Mouse (Mus musculus) embryo, embryonic 11 days (tissue): ENCODE data around the gene Lcp2.

Experiments used
- DNase-seq: peaks from one replicate; pipeline ENCODE4 v3.0.0-alpha.2; 2015

Gene Lcp2

DNA sequence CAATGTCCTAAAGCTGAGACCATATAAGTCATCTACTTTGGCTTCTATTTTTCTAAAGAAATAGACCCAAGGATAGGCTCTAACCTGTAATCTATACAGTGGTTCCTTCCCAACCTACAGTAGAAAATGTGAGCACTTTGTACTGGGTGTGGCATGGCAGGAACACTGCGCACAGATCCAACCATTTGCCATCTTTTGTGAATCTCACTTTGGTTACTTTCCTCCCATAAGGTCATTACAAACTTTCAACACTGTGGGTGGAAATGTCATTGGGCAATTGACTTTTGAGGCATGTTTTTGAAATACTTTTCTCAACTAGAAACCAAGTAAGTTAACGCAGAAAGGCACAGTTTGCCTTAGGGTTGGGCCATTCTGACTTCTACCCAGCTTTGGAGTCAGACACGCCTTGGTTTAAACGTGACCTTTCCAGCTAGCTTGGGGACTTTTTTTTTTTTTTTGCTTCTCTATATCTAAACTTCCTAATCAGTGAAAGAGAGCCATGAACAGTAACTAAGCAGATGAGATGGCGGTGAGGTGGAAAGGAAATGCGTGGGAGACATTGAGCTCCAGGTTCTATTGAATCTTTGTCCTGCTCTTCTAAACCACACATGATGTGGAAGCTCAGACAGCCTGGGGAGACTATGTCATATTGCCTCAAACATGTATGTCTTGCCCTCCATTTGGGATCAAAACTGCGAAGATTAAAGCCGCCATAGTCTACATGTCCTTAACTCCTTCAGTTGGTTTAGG is 1.8 kb downstream of the Lcp2 start:
- no peak for DNase-seq

DNA sequence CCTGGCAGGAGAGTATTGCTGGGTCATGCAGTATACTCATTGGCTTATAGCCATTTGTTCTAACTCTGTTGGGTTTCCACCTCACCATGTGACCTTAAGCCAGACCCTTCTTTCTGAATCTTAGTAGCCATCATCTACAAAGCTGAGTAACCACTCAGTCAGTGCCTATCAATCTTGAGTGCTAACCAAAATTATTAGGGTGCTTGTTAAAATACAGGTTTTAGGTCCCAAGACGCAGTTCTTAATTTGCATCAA is 2.3 kb downstream of the Lcp2 start:
- DNase-seq = no peak

DNA sequence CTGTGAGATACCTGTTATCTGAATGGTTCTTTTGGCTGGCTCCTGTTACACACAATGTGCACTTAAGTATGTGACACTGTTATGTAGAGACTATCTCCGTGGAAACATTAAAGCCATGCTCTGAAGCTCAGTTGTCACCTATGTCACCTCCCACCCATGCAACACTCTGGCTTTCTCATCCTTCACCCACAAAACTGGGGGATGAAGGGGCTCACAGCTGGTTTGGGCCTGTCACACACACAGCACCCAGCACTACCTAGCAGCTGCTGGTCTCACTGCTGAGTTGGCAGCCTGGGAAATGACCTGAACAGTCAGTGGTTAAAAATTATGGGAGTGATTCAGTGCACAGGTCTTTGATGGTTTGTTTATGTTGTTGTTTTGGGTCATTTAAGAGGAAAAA is 3.3 kb downstream of the Lcp2 start:
- DNase-seq = no peak

DNA sequence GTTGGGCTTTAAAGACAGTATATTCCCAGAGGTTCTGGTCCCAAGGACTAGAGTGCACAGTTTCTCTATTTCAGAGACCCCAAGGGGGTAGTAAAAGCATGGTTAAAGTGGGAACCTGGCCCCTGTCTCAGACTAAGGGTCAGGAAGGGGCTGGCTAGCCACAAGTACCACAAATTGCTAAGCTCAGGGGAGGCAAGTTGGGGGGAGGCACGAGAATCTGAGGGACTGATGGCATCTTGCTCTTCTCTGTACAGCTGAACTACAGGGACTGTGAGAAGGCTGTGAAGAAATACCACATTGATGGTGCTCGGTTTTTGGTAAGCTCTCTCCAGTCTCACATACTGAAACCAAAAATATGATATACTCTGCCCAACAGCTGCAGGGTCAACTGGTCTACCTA is 3.9 kb downstream of the Lcp2 start:
- DNase-seq = no peak

DNA sequence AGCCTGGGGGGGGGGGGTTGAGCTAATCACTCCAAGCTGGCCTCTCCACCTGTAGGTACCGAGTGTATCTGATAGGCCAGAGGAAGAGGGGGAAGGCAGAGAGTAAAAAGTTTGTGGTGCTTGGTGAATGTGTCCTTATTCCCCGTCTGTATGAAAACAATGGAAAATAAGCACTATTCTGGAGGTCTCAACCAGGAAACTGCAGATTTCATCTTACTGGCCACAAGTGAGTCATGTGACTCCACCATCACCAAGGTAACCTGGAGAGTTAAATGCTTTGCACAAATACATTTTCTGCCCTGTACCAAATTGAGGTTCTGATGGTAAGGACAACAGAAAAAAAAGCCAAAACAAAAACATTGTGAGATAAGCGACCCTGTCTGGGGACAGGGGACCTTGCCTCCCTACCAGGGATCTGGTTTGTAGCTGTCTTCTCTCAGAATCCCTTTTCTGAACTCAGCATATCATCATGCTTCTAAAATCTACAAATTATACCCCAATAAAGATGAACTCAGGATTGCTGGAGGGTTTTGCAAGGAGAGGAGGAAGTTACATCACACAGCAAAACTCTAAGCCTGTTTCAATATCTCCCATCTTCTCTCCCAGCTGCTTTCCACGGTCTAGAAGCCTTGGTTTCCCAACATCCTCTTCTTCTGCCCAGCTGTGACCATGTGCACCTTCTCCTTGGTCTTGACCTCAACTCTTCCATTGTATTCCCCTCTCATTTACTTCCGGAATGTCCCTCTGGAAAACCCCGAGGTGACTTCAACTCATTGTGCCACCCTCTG is 6.5 kb downstream of the Lcp2 start:
- no peak for DNase-seq

DNA sequence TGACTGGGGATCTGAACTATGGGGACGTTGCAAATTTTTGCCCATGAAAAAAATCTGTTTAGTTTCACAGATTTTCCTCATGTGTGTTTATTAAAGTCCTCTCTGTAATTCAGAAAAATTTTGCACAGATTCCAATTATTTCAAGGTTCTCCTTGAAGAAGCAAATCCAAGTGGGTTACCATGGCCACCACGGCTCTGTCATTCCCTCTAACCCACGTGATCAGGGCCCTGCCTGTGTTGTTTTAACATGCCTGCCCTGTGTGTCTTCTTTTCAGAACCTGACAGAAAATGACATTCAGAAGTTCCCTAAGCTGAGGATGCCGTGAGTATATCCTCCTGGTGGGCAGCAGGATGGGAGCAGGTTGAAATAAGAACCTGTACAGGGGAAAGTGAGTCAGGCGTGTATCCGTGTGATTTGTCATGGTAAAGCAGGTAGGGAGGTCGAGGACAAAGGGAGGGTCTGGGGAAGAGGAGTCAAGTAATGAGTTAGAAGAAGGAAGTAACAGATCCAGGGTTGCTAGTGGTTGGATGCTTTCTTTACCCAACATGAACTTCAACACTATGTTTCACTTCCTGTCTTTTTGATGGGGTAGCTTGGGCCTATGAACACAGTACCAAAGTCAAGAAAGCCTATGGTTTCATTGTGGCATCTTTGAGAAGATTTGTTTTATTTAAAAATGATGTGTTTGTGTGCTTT is 7.5 kb downstream of the Lcp2 start:
- DNase-seq = no peak

DNA sequence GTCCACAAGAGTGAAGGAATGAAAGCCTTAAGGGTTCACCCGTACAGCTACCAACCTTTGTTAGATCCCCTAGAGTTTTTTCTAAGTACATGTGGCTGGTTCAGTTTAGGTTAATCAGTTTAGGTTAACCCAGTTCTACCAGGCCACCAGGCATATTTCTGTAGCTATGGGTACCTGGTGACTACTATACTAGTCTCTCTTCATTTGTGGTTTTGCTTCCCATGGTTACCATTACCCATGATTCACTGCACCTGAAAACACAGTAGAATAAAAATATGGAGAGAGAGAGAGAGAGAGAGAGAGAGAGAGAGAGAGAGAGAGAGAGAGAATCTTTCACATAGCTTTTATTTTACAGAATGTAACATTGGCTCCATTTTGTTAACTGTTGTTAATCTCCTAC is 10.0 kb downstream of the Lcp2 start:
- no peak for DNase-seq

DNA sequence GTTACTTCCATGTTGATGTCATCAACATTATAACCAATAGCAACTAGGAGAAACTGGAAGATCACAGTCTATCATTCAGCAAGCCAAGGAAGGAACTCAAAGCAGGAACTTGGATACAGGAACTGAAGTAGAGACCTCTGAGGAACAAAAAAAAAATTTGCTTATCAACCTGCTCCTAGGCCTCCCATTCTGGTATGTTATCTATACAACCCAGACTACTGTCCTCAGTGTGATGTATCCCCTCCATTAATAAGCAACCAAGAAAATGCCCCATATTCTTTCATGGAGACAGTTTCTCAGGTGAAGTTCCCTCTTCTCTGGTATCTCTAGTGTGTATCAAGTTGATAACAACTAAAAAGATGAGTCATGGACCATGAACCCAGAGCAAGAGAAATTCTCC is 11.6 kb downstream of the Lcp2 start:
- no peak for DNase-seq

DNA sequence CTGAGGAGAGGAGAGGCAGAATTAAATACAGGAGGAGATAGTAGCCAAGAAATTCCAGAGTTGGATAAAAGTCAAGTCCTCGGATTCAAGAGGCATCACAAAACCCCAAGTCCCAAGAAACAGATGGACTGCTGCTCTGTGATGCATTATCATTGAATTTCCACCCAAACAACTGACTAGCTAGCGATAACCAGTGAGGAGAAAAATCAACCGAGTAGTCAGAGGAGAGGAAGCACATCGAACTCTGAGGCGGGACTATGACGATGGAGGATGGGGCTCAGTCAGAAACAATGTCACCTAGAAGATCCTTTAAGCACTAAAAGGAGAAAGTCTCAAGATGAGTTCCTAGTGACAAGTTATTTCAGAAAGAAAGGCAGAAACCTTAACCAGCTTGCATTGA is 12.2 kb downstream of the Lcp2 start:
- no peak for DNase-seq

DNA sequence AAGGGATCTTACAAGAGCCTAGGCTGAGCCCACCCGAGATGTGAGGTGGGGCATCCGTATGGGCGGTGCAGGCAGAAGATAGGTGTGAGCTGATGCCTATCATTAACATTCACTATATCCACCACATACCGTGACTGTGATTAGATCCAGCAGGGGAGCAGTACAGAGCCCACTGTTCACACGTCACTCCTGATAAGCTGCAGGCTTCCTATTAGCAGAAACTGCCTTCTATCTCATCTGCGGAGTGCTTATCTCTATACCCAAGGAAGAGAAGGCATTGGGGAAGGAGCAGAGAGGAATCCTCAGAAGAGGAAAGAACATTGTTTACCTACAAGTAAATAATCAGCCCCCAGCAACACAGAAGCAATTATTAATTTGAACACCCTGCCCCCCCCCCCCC is 15.0 kb downstream of the Lcp2 start:
- no peak for DNase-seq

DNA sequence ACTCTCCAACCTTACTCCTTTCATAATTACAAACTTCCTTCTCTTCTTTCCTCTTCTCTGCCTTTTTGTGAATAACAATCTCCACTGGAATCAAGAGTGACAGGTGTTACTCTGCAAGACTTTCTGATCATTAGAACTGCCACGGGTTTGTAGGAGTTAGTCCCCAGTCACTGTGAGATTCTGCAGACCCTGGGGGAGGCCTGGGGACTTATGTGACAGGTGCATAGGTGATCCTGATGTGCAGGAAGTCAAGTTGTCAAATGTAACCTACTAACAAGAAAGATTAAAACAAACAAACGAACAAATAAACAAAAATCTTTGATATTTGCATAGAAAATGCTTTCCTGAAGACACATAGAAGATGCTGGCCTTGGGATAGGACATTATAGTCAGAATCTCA is 16.5 kb downstream of the Lcp2 start:
- DNase-seq = no peak

DNA sequence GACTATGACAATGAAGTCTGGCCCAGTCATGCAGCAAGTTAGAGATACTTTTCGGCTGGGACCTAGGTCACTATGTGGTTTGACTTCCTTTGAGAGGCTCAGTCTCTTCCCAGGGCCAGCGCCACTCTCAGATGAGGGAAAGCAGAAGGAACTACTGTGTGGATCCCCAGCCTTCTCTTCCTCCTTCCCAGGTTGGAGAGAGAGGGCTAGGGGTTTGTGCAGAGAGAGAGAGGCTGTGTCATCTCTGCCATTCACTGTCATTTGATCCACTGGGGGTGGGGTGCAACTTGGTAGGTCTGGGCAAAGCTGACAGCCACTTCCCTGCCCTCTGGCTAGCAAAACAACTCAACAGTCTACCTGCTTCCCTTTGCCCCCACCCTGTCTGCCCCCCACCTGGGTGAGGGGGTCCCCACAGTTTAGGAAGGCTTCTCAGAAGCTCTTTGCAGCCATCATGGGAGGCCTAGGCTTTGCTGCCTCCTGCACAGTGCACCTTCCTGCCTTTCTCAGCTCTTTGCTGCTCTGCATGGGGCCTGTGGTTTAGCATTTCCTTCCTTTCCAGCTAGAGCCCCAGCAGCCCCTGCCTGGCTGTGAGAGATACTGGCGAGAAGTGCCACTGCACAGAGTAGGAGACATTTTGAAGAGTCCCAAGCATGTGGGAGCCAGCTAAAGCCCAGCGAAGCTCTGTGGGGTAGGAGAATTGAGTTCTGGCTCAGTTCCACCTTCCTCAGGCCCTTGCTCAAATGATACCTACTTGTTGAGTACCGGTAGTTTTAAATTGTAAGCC is 17.2 kb downstream of the Lcp2 start:
- peak; percentile 7 for DNase-seq

DNA sequence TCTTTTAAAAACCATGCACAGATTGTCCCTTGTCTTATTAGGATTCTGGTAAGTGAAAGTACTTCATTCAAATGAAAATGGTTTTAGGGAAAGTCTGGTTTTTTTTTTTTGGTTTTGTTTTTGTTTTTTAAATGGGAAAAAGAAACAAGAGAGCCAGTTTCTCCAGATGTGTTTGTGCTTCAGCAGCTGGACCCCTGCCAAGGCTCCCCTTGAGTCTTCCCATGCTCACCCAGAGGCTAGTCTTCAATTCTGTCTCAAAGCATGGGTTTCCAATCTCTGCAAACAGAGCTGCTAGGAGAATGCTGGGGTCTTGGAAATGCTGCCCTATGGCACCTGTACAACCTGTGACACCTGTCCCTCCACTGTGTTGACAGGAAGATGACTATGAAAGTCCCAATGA is 23.9 kb downstream of the Lcp2 start:
- no peak for DNase-seq

DNA sequence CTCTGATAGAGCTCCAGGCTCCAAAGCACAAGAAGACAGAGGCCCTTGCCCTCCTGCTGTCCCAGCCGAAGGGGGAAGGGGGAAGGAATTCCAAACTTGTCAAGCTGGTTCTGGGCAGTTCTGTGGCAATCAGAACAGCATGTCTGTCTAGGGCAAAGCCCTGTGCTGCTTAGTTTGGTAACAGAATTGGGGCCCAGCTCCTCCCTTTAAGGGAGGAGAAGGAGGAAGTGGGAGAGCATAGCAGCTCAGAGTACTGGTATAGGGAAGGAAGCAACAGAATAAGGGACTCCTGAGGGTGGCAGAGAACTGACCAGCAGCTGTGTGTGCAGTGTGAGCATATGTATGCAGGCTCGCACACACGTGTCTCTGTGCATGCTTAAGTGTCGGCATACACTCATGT is 25.6 kb downstream of the Lcp2 start:
- peak; percentile 11 for DNase-seq

DNA sequence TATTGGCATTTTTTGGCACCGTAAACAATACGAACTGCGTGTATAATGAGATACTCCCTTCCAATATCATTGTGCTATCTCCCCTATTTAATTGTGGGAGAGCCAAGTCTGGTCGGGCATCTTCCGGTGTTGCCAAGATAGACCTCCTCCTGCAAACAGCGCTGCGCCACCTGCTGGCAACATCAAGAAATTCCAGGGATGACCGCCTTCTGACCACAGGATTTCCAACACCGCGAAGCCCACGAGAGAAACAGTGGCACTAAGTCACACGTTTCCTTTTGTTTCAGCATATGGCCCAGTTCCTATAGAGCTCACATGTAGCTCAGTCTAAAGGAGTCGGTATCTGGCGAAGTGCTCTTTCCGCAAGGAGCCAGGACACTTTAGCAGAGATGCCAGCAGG is 27.1 kb downstream of the Lcp2 start:
- DNase-seq = peak; percentile 78

DNA sequence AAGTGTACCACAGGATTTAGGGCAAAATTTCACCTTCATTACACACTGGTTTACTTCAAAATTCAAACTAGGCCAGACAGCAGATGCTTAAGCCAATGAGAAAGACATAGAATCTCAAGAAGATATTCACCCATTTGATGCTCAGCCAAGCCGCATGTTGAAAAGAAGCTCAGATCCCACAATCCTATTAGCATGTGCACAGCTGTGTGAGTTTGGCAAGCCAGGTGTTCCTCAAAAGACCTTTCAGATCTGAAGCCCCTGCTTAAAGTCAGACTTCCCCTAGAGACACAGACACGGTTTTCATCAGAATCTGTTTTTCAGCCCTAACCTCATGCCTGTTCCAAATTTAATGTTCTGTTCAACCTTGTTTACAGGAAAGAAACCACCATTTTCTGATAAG is 31.1 kb downstream of the Lcp2 start:
- DNase-seq = no peak

DNA sequence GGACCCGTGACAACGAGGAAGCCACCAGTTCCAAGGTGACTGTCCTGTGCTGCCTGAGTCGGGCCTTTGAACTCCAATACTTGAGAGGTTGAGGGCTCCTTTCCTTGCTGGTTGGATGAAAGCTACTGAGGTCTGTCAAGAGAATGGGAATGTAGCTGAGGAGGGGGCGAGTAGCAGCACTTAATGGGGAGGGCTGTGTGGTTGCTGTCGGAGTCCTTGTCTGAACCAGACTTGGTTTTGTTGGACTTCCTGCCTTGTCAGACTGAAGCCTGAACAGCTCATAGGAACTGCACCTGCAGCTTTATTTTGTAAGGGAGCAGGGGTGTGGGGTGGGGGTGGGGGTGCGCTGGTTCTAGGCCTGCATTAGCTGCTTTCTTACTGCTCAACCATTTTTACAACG is 31.9 kb downstream of the Lcp2 start:
- DNase-seq = no peak

DNA sequence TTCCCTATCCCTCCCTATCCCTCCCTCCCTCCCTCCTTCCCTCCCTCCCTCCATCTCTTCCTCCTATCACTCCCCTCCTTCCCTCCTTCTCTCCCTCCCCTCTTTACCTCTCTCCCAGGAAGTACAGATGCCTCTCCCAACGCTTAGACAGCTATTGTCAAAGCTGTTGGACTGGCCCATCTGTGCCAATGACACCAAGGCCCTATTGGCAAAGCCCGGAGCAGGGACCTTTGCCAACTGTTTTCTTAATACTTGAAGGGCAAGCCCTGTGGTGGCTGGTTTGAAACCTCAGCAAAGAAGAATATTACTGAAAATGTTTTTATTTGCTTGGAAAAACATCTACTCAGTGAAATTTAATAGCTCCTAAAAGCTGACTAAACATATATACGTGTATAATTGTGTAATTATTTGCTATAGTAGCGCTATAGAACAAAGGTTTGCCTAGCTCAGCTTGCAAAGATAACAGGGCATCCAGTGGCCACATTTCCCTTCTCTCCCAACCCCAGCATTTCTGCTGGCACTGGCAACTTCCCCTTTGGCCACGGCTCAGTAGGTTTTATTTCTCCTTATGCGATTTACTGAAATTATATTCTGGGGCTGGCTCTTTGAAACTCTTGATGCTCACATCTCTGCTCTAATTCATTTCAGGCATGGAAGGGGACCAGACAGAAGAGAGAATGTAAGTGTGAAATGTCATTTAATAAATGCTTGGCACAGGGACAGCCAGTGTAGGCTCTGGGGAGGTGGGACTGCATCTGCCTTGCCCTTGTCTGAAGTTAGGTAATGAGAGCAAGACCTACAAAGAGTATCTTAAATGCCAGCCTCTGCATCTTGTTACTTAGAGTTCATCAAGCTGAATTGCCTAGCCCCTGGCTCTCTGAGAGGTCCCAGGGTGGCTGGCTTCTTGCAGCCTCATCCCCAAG is 33.1 kb downstream of the Lcp2 start:
- no peak for DNase-seq

DNA sequence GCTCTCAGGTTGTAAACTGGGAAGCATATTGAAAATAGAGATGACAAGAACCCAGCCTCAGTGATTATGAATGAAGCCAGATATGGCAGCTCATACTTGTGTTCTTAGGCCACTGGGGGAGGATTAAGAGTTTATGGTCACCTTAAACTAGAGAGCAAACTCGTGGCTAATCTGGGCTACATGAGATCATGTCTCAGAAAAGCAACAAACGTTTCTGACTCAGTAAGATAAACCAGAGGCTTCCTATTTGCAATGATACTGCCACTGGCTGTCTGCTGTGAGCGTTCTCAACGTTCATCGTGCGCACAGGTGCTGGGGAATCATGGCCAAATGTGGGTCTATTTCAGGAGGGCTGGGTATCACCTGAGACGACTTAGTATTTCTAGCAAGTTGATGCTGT is 37.1 kb downstream of the Lcp2 start:
- no peak for DNase-seq

DNA sequence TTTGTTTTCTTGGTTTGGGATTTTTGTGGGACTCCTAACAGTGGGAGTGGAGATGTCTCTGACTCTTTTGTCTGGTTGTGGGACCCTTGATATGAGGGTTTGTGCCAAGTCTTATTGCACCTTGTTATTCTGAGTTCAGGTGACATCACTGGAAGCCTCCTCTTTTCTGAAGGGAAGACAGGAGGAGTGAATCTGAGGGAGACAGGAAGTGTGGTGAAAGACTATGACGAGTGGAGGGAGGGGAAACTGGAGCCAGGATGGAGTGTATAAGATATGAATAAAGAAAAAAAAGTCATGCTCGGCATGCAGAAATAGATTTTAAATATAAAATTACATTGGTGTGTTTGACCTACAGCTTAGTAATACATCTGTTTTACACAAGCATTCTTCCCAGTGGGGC is 37.9 kb downstream of the Lcp2 start:
- no peak for DNase-seq

DNA sequence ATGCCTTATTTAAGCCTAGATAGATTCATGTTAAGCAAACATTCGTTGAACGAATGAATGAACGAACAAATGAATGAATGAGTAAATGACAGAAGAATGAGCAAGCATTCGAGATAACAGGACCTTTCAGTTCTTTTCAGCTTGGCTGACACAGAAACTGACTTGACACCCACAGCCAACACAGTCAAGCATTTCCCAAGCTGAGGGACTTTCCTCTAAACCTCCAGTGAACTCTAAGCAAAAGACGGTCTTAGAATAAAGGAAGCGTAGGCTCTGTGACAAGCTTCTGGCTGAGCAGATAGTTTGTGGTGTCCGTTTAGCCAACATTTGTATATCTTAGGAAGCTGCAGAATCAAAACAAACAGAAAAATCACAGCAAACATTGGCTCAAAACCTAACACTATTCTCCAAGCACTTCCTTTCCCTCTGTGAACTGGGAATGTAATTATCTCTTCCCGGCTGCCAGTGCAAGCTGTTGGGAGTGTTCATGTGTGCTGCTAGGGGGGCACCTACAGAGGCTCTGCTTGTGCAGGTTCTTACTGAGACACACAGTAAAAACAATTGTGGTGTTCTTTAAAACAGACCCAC is 39.5 kb downstream of the Lcp2 start:
- no peak for DNase-seq

DNA sequence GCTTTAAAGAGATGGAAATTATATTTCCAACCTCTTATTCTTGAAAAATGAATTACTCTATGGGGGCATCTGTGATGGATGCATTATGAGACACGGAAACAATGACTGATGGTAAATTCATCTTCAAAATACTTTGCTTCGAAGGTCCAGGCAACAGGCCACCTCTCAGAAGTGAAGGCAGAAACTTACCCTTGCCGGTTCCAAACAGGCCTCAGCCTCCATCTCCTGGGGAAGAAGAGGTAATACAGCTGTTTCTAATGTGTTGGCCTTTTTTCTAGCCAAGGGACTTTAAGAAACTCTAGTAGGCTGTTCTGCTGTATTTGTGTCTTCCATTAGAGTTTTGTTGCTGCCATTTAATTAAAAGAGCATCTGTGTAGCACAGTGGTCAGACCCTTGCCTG is 40.3 kb downstream of the Lcp2 start:
- DNase-seq = no peak
